Mouse (Mus musculus) gonadal fat pad, adult 2 months (tissue): ENCODE measurements around the gene Rftn1. TPM values are rescaled to one million over a fixed set of nuclear protein-coding genes. Genes with fewer than 3 reads are reported as not detected.
"Not testable (repeated sequence)": the region's sequence is repeated elsewhere in the genome, so short reads cannot be mapped to it uniquely, and the experiment has no call there.

Experiments used
- DNase-seq: peaks from one replicate; pipeline ENCODE4 v3.0.0-alpha.2; 2012; ENCODE audit warnings: low read depth
- polyA plus RNA-seq: library from polyadenylated mRNA; depleted of rRNA; stranded (reverse); fragments of >200 nt; gene quantifications from 2 replicates; pipeline ENCODE4 v1.2.3, GENCODE M21; 2012

Rftn1 gene
- polyA plus RNA-seq, 1 experiment: 15.8 TPM

- DNase-seq: no peak
Observed at GRCm38 (mm10) chr17:50127045-50127813, 63.2 kb downstream of the Rftn1 start.

GRCm38 (mm10) chr17:50126545-50126944 lies 63.9 kb downstream of the Rftn1 start:
- DNase-seq: no peak

DNA sequence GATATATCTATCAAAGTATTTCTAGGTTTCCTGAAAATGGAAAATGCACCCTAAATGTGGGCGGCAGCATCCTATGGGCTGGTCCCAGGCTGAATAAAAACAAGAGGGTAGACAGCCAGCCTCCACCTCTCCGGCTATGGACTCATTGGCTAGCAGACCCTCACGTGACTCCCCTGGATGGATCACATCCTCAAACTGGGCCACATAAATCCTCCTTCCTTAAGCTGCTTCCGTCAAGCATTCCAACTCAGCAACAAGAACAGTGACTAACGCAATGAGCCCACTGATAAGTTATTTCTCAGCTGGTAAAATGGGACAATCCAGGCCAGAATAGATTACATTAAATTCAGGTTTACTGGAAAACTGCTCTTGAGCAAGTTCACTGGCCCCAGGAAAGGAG lies 64.6 kb downstream of the Rftn1 start:
- DNase-seq: no peak

GRCm38 (mm10) chr17:50125245-50125798 lies 65.2 kb downstream of the Rftn1 start:
- no peak for DNase-seq

DNA sequence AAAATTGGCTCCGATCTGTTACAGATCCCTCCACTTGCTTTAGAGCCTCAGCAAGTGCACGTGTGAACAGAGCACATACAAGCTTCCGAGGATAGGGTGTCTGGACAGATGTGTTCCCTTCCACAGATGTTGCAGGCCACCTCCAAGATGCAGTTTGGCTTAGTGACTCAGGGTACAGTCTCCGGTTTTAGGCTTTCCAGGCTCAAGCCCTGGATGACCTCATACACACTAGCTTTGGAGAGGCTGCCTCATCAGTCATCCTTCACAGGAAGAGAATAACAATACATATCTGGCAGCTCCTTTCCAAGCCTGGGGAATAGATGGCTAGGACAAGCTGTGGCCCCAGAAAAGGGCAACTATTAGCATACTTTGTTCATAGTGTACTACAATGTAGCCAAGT lies 65.8 kb downstream of the Rftn1 start:
- no peak for DNase-seq

GRCm38 (mm10) chr17:50122555-50122954 lies 67.9 kb downstream of the Rftn1 start:
- no peak for DNase-seq

GRCm38 (mm10) chr17:50120098-50120497 lies 70.4 kb downstream of the Rftn1 start:
- no peak for DNase-seq

GRCm38 (mm10) chr17:50117461-50117860 lies 73.0 kb downstream of the Rftn1 start:
- no peak for DNase-seq

GRCm38 (mm10) chr17:50116980-50117379 lies 73.5 kb downstream of the Rftn1 start:
- DNase-seq: no peak

DNA sequence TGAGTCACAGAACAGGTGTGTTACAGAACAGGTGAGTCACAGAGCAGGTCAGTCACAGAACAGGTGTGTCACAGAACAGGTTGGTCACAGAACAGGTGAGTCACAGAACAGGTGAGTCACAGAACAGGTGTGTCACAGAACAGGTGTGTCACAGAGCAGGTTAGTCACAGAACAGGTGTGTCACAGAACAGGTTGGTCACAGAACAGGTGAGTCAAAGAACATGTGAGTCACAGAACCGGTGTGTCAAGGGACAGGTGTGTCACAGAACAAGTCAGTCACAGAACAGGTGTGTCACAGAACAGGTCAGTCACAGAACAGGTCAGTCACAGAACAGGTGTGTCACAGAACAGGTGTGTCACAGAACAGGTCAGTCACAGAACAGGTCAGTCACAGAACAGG lies 74.1 kb downstream of the Rftn1 start:
- not testable (repeated sequence) for DNase-seq

GRCm38 (mm10) chr17:50115716-50116115 lies 74.8 kb downstream of the Rftn1 start:
- DNase-seq: not testable (repeated sequence)

DNA sequence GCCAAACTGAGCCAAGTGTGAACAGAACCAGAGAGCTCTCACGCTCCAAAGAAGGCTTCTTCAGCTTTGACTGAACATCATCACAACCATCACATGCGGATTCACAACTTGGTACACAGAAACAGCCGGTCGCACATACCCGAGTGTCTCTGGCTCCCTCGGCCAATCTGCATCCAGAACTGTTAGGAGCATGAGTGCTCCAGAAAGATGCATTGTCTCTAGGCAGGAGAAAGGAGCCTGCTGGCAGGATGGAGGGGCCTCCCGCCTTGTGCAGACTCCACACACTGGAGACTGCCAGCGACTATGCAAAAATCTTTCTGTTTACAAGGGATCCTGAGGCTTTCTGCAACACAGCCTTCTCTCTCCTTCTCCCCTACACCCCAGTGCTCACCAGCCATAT lies 75.8 kb downstream of the Rftn1 start:
- no peak for DNase-seq

GRCm38 (mm10) chr17:50110650-50111415 lies 79.6 kb downstream of the Rftn1 start:
- DNase-seq: no peak

GRCm38 (mm10) chr17:50106811-50107210 lies 83.7 kb downstream of the Rftn1 start:
- no peak for DNase-seq

- no peak for DNase-seq
Observed at GRCm38 (mm10) chr17:50104131-50104530, 86.3 kb downstream of the Rftn1 start.

DNA sequence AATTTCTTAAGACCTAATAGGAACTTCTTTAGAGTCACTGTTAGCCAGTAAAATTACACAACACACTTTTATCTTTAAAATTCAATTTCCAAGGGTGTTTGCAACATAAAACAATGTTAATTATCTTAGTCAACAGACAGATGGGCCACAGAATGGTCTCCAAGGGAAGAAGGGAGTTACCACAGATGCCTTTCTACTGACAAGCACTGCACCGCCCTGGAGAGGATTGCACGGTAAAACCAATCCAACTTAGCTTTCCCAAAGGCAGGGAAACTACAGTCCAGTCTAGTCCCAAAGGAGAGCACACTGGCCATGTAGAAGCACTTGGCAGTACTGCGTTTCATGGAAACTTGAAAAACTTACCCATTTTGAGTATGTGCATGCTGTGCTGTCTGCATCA lies 89.1 kb downstream of the Rftn1 start:
- DNase-seq: no peak

DNA sequence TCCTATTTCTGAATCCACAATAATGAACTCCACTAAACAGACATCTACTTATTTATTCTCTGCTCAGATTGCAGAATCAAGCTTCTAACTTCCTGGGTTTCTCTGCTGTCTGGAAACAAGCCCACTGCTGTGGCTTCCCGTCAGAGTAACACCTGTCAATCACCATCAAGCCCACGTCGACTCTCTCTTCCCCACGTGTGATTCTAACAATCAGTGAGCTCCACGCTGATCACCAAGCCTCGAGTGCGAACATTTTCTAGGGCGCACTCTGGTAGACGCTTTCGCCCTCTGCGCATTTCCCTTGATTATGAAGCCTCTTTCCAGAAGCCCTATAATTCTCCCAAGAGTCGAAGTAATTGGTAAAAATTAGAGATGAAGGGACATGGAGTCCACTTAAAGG lies 90.4 kb downstream of the Rftn1 start:
- DNase-seq: no peak

- no peak for DNase-seq
Observed at GRCm38 (mm10) chr17:50099378-50099777, 91.1 kb downstream of the Rftn1 start.

GRCm38 (mm10) chr17:50098297-50098696 lies 92.2 kb downstream of the Rftn1 start:
- no peak for DNase-seq

- DNase-seq: no peak
Observed at GRCm38 (mm10) chr17:50097831-50098230, 92.6 kb downstream of the Rftn1 start.

DNA sequence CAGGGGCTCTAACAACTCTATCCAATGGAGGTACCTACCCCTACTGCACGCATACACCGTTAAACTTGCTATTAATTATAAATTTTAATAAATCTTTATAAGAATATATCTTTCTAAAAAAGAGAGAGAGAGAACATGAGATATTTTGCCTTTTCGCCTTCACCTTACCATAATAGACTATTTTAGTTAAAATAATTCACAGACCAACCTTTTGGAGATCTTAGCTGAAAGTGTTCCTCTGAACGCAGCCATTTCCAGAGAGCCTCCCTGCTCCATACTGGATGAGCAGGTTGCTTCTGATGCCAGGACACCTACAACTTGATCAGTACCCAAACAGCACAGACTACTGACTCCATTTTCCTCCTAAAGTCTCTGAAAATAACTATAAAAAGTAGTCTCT lies 94.2 kb downstream of the Rftn1 start:
- no peak for DNase-seq

DNA sequence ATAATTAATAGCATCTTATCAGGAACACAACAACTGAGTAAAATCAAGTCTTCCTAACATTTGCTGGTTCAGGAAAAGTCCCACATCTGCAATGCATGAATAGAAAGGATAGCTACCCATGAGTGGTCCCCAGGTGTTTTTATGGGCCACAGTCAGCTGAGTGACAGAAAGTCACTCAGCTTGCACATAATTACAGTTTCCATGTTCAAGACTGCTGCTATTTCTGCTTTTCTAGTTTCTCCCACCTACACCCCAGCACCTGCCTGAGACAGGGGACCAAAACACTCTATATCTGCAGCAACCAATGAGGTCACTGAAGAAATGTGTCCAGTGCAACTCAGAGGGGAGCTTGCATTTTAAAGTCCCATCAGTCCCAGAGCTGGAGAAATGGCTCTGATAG lies 95.9 kb downstream of the Rftn1 start:
- DNase-seq: no peak

DNA sequence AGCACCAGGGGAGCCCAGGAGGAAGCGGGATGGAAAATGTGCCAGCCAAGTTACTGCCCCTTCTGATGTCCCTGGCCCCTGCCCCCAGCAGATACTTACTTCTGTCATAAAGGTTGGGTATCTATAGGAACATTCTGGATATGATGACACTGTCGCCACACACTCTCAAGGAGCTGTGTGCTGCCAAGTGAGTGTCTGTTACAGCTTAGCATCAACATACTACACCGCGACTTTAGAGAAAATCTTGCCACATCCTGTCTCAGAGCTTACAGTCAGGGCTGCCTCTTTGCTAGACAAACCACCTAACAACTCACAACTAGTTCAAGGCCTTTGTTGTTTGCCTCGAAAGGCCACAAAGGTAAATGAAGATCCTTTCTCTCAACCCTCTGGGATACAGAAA lies 96.4 kb downstream of the Rftn1 start:
- no peak for DNase-seq
